Mouse (Mus musculus) layer of hippocampus, adult 11-12 months (tissue): ENCODE measurements at regions not wholly inside any gene's neighbourhood (a gene's known extent, or its start where the extent isn't known, plus 50 kb on each side); places are given as distances from the start of the nearest gene placed in this dataset.
"Not testable (repeated sequence)": the region's sequence is repeated elsewhere in the genome, so short reads cannot be mapped to it uniquely, and the experiment has no call there.

Experiments
- DNase-seq: peaks from one replicate; pipeline ENCODE4 v3.0.0; 2022; ENCODE audit warnings: low spot score

DNA sequence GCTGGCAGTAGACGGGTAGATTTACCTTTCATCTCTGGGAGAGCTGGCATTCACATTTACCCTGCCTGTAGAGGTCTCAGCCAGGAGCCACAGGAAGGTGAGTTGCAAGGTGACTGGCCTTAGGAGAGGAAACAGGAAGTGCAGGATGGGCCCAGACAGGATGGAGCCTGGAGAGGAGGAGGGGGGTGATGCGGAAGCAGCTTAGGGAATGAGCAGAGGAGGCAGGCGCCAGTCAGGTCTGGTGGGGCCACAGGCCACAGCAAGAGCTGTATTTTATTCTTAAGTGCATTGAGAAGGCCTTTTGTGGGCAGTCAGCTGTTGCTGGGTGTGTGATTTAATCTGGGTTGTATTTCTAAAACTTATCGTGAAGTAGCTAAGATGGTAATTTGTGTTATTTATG is 108.2 kb upstream of the Nxpe4 start:
- no peak for DNase-seq

DNA sequence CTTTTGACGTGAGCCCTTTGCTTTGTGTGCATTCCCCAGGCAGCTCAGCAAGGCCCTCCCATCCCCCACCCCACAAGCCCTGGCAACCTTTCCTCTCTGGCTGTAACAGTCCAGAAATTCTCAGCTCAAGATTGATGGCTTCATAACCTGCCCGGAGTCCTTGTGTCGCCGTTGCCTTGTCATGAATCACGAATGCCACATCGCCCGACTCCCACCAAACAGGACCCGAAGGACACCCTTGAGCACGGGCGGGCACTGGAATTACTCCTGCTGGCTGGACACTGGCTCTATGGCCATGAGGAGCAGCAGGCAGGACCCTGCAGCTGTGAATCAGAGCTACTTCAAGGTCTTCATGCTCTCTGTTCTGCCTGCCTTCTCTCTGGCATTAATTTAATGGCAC is 106.6 kb upstream of the Nxpe4 start:
- DNase-seq = no peak

GRCm38 (mm10) chr9:48058599-48058998 is 103.2 kb upstream of the Nxpe4 start:
- DNase-seq = no peak

DNA sequence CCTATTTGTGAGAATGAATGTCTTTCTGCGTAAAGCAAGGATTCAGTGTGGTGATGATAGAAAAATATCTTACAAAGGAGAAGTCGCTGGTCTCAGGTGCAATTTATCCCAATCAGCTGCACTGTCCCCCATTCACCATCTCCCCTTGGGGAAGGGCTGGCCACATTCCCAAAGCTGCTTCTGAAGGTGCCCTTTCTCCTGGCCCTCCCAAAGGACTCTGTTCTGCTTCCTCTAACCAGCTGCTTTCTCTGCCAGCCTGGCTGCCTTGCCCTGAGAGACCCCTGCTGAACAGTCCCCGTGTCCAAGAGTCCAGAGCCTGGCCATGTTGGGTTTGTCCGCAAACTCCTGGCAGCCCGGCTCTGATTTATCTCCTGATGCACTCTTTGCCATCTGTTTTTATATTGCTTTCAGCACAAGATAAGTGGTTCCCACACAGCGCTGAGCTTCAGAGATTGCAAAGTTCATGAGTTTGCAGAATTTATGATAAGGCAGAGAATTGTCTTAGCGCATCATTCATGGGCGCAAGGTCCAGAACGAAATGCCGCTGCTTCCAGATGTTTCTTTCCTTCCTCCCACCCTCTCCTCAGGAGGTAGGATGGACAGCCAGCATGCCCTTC is 102.2 kb upstream of the Nxpe4 start:
- no peak for DNase-seq

DNA sequence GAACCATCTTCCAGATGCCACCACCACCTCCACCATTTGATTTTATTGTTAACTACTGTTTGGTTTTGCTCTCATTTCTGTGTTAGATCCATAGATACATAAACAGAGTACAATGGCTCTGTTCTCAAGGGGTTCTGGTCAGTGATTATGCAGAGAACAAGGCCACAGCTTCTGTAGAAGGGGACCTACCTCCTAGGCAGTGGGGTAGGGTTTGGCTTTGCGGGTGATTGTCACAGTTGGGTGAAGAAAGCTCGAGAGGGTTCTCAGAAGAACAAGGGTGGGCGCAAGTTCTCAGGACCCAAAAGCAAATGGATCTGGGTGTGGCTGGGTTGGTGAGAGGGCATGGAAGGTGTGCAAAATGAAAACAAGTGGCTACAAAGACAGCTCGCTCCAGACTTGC is 100.8 kb upstream of the Nxpe4 start:
- no peak for DNase-seq

DNA sequence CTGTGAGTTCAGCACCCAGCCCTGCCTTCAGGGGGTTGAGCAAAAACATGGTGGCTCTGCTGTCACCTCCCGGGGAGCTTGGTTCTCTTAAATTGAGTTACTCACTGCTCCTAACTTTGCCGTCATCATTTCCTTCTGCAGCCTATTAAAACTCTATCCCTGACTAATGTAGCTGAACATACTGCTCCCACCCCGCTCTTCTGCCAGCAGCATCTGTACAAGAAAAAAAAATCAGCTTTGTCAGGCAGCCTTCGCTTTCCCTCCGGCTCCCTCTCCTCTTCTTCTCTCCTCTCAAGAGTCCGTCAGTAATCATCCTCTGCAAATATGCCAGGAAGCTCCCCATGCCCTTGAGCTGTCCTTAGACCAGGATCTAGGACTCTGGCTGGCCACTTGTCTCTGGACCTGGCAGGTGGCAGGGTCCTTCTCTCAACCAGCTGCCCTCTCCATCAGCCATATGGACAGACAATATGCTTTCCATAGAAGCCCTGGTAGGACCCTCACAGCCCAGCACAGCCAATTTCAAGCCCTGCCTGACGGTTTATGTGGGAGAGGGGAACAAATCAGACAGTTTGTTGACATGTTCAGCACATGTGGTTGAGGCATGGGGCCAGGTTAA is 95.0 kb upstream of the Nxpe4 start:
- peak; percentile 29 for DNase-seq

DNA sequence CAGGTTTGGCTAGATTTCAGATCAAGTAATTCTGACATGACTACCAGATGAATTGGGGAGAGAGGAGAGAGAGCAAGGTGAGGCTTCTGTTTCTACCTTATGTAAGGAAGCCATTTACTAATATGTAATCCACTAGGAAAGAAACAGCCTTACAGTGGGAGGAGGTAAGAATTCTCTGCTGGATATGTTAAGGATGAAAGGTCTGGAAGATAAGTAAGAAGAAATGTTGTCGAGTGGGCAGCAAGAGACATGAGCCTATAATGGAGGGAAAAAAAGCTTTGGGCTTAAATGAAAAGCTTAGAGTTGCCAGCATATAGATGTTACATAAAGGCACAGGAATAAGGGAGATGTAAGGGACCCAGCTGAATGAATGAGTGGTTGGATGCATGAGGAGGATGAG is 89.2 kb upstream of the Nxpe4 start:
- no peak for DNase-seq

- DNase-seq = no peak
These were observed 88.7 kb upstream of the Nxpe4 start for GRCm38 (mm10) chr9:48073096-48073495.

- DNase-seq = no peak
These were observed 86.1 kb upstream of the Nxpe4 start for GRCm38 (mm10) chr9:48075661-48076240.

GRCm38 (mm10) chr9:48082461-48082860 is 79.4 kb upstream of the Nxpe4 start:
- no peak for DNase-seq

DNA sequence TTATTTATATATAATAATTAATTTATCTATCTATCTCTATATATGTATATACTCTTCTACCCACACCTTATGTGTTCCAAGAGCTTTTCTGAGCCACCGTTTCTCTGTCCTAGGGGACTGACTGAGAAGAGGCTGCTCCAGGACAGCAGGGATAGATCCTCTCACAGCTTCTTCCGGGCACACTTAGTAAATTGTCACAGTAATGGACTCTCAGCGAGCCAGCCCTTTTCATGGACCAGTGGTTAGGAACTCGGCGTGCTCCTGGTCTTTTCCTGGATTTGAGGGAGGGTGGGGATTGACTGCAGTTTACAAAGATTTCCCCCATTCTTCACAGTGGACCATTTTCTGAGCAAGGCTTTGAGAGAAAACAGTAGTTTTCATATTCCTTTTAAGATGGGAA is 77.6 kb upstream of the Nxpe4 start:
- not testable (repeated sequence) for DNase-seq

- no peak for DNase-seq
These were observed 72.2 kb upstream of the Nxpe4 start for GRCm38 (mm10) chr9:48089661-48090060.

DNA sequence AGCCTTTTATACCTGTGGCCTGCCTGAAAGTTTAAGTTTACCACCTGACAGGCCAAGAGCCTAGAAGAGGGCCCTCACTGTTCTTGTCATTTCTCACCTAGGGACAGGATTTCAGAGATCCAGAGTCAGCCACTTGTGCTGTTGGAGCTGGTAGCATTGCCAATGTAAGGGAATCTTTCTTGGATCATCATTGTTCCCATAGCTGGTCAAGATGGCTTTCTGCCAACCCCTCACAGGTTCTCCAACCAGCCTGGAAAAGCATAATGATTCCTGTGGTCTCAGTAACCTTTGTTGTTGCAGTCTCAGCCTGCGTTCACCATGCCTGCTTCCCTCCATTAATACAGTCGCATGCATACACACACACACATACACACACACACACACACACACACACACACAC is 67.1 kb upstream of the Nxpe4 start:
- DNase-seq = no peak

DNA sequence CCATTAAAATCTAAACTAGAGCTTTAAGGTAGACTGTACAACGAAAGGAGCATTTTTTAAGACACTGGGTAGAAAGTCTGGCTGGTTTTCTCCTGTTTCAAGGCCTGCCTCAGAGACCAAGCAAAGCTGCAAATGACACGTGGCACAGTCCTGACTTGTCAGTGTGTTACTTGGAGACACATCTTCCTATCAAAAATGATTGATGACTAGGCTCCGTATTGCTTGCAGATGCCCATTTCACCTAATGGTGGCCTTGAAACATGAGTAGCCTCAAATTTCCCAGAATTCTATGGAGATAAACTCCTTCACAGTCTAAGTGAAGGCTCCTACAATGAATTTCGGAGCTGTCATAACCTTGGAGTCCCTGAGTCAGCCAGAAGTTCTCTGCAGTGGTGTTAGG is 62.0 kb upstream of the Nxpe4 start:
- DNase-seq = no peak

GRCm38 (mm10) chr9:48106441-48107167 is 55.2 kb upstream of the Nxpe4 start:
- DNase-seq = no peak

GRCm38 (mm10) chr9:48108994-48109619 is 52.7 kb upstream of the Nxpe4 start:
- DNase-seq = no peak

GRCm38 (mm10) chr9:48111316-48111890 is 50.4 kb upstream of the Nxpe4 start:
- peak; percentile 43 for DNase-seq
